Mouse (Mus musculus): ENCODE results near the gene Pls1.

- TF ChIP-seq POLR2A (IDR thresholded peaks at IDR 0.05; ENCODE audit: insufficient read depth, low read depth, low read length) (no peak), CTCF (IDR thresholded peaks at IDR 0.05; ENCODE audit: insufficient read depth, low read depth, low read length) (no peak)
Measured at GRCm38 (mm10) chr9:95882751-95883150, 37.6 kb upstream of the Pls1 start.

Data from olfactory bulb, adult 2 months (tissue).